Mouse (Mus musculus): ENCODE results near the gene Alox5. TPM values are rescaled to one million over a fixed set of nuclear protein-coding genes. Genes with fewer than 3 reads are reported as not detected.

Gene Alox5
- polyA plus RNA-seq, 1 experiment from 2014 or later, result 0.78 TPM

DNA sequence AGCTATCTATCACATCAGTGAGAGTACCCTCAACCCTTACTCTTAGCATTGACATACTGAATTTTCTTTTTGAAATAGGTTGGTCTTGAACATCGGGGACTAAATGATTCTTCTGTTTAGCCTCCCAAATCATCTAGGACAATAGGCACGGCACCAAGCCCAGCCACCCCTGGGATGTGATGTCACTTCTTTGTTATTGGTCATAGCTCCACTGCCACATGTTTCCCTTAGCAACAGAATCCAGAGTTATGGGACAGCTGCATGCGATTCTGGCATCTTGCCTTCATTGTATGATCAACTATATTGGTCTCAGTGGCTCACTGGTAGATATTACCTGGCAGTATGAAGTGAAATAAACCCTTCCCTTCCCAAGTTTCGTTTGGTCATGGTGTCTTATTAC, 20.5 kb downstream of the Alox5 start:
- no peak for DNase-seq (ENCODE audit: extremely low spot score, low spot score)
- Histone ChIP-seq H3K36me3 (replicated peaks) (no peaks in the 10 kb centered on the region), H3K27ac (no peak overlapping the region), H3K4me1 (no peaks in the 10 kb centered on the region), H3K27me3 (ENCODE audit: poor library complexity, severe bottlenecking) (no peaks in the 10 kb centered on the region), H3K4me3 (no peak overlapping the region), H3K9me3 (no peaks in the 10 kb centered on the region)
- WGBS, result 80% methylated on average over 4 of the region's 4 CpGs

DNA sequence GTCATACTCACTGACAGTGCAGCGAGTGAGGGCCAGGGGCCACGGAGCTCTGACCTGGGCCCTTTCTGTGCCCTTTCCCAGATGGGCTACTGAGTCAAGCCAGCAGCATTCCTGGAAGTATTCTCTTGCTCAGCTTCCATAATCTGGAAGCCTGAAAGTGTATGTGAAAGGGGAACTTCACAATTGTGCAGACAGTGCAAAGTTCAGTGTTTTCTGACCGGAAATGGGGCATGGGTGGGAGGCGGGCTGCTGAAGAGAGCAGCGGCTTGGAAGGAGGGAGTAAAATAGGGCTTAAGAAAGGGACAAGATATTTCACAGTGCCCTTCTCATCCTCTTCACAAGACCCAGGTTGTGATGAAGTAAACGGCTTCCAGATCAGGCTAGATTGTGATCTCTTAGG, 21.4 kb downstream of the Alox5 start:
- 89% methylated on average over 6 of the region's 6 CpGs for WGBS

DNA sequence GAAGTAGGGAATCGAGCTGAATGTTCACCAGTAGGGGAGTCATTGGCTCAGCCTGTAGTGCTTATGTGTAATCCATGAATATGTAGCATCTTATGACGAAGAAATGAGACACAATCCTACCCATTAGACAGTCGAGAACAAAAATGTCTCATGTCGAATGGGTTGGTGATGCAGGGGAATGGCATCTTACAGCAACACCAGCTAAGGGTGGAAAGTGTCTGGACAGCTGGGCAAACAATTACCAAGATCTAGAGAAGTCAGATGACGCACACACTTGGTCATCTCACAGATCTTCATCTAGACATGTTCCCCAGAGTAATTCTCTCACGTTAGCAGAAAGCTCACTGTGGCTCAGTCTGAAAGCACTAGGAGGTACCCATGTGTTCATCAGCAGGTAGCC, 22.1 kb downstream of the Alox5 start:
- 85% methylated on average over 6 of the region's 6 CpGs for WGBS
- no peaks in the 10 kb centered on the region for H3K27me3 ChIP-seq (ENCODE audit: poor library complexity, severe bottlenecking)
- no peaks in the 10 kb centered on the region for H3K9me3 ChIP-seq
- no peak overlapping the region for H3K4me3 ChIP-seq
- H3K4me1 ChIP-seq, result no peaks in the 10 kb centered on the region
- no peak for DNase-seq (ENCODE audit: extremely low spot score, low spot score)
- no peaks in the 10 kb centered on the region for H3K36me3 ChIP-seq (replicated peaks)
- no peak overlapping the region for H3K27ac ChIP-seq

More for the DNA sequence above, 21.4 kb downstream of the Alox5 start:
- H3K4me1 ChIP-seq, result no peaks in the 10 kb centered on the region
- H3K9me3 ChIP-seq, result no peaks in the 10 kb centered on the region
- no peak for DNase-seq (ENCODE audit: extremely low spot score, low spot score)
- no peaks in the 10 kb centered on the region for H3K36me3 ChIP-seq (replicated peaks)
- no peaks in the 10 kb centered on the region for H3K27me3 ChIP-seq (ENCODE audit: poor library complexity, severe bottlenecking)
- H3K4me3 ChIP-seq, result no peak overlapping the region
- H3K27ac ChIP-seq, result no peak overlapping the region

DNA sequence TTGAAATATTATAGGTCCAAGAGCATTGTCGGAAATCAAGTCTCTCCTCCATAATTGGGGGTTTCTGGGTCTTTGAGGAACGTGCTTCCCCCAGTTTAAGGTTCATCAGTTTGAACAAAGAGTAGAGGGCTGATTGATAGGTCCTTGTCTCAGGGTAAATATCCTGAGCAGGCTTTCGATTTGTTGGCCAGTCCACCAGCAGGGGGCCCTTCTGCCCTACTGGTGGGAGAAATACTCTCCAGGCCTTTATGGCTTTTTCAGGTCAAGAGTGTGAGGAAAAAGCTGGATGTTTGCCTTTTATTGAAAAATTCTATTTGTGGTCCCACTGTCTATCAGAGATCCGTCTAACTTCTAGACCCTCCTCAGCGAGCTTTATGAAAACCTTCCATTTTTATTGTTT, 32.7 kb downstream of the Alox5 start:
- no peak for DNase-seq (ENCODE audit: extremely low spot score, low spot score)
- Histone ChIP-seq H3K4me3 (no peak overlapping the region), H3K27ac (no peak overlapping the region), H3K36me3 (replicated peaks) (no peaks in the 10 kb centered on the region), H3K4me1 (no peaks in the 10 kb centered on the region), H3K27me3 (ENCODE audit: poor library complexity, severe bottlenecking) (no peaks in the 10 kb centered on the region), H3K9me3 (peaks cover 7% of the 10 kb centered on the region)
- 73% methylated on average over 5 of the region's 5 CpGs for WGBS

DNA sequence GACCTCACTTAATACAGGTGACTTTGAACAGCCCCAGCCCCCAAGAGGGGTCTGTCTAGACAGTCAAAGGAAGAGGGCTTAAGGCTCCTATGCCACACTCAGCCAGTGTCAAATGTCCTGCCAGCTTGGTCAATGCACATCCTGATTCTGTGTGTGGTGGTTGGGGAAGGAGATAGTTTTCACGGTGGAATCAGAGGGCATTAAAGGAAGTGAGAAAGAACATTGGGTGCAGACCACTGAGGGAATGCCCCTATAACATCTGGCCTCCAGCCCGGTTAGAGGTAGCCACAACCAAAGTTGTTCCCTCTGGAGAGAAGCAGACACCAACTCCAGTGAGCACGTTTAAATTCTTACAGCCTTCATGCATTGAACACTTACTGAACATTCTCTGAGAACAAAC, 33.4 kb downstream of the Alox5 start:
- Histone ChIP-seq H3K27ac (no peak overlapping the region), H3K4me3 (no peak overlapping the region), H3K9me3 (peaks cover 7% of the 10 kb centered on the region), H3K27me3 (ENCODE audit: poor library complexity, severe bottlenecking) (no peaks in the 10 kb centered on the region), H3K4me1 (no peaks in the 10 kb centered on the region), H3K36me3 (replicated peaks) (no peaks in the 10 kb centered on the region)
- WGBS, result 88% methylated on average over 3 of the region's 3 CpGs
- no peak for DNase-seq (ENCODE audit: extremely low spot score, low spot score)

DNA sequence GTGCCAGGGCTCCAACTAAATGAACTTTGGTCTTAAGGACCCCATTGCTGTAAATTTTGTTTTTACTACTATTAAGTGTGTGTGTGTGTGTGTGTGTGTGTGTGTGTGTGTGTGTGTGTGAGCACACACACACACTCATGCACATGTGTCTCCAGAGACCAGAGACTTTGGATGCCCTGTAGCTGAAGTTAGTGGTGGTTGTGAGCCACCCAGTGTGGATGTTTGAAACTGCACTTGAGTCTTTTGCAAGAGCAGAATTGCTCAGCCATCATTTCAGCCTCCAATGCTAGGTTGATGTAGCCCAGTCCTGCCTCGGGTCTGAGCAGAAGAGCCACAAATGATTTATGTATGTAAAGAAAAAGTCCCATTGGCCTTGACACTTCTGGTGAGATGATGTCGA, 37.3 kb downstream of the Alox5 start:
- Histone ChIP-seq H3K4me1 (peaks cover 3% of the 10 kb centered on the region), H3K9me3 (no peaks in the 10 kb centered on the region), H3K4me3 (no peak overlapping the region), H3K27me3 (ENCODE audit: poor library complexity, severe bottlenecking) (no peaks in the 10 kb centered on the region), H3K27ac (no peak overlapping the region), H3K36me3 (replicated peaks) (no peaks in the 10 kb centered on the region)
- DNase-seq (ENCODE audit: extremely low spot score, low spot score), result no peak
- WGBS, result 74% methylated on average over 2 of the region's 2 CpGs

DNA sequence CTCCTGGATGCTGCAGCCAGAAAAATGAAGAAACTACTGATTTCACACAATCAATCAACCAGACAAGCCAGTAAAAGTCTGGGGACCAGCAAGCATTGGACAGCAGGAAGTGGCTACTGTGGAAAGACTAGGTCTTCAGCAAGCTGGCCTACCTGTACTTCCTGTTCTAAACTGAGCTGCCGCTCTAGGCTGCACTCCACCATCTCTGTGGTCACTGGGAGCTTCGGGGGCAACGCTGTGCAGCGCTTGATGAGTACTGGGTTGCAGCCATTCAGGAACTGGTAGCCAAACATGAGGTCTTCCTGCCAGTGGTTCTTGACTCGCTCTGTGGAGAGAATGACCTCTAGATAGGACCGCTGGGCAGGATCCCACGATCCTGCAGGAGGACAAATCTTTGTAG, 38.0 kb downstream of the Alox5 start:
- Histone ChIP-seq H3K36me3 (replicated peaks) (no peaks in the 10 kb centered on the region), H3K27ac (no peak overlapping the region), H3K27me3 (ENCODE audit: poor library complexity, severe bottlenecking) (no peaks in the 10 kb centered on the region), H3K9me3 (no peaks in the 10 kb centered on the region), H3K4me3 (no peak overlapping the region), H3K4me1 (peaks cover 7% of the 10 kb centered on the region)
- 92% methylated on average over 7 of the region's 7 CpGs for WGBS
- no peak for DNase-seq (ENCODE audit: extremely low spot score, low spot score)

DNA sequence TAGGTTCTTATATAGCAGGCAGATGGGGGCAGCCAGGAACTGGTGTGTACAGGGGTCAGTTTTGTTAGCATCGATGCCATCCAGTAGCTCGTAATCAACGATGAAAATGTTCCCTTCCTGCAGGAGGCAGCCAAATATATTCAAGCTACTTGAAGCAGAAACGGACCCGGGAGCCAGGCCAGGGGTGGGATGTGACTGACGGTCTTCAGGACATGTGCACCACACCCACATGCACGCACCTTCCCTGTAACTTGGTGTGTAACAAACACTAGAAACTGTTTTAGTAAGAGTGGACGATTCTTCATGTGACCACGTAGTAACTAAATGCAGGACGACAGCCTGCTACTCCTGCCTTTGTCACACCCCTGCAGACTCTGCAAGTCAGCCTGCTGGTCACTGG, 40.7 kb downstream of the Alox5 start:
- Histone ChIP-seq H3K27me3 (ENCODE audit: poor library complexity, severe bottlenecking) (no peaks in the 10 kb centered on the region), H3K9me3 (no peaks in the 10 kb centered on the region), H3K27ac (no peak overlapping the region), H3K36me3 (replicated peaks) (no peaks in the 10 kb centered on the region), H3K4me1 (peaks cover 7% of the 10 kb centered on the region), H3K4me3 (no peak overlapping the region)
- 90% methylated on average over 10 of the region's 10 CpGs for WGBS
- no peak for DNase-seq (ENCODE audit: extremely low spot score, low spot score)

DNA sequence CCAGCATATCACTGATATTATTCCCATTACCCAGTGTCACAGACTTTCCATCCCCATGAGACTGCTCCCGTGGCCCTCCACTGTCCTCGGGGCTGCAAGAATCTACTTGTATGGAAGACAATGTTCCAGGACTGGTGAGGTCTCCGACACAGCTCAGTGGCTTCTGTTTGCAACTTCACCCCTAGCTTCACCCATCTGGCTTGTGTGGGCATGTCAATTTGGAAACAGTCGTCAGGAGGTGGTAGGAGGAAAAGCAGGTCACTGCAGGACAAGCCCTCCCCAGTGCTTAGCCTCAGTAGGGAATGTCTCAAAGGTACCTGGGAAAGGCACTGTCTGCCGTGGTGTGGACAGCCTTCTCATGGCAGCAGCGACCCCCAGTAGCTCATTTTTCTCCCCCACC, 41.3 kb downstream of the Alox5 start:
- no peaks in the 10 kb centered on the region for H3K9me3 ChIP-seq
- H3K4me1 ChIP-seq, result peaks cover 7% of the 10 kb centered on the region
- H3K4me3 ChIP-seq, result no peak overlapping the region
- no peaks in the 10 kb centered on the region for H3K36me3 ChIP-seq (replicated peaks)
- H3K27me3 ChIP-seq (ENCODE audit: poor library complexity, severe bottlenecking), result no peaks in the 10 kb centered on the region
- no peak for DNase-seq (ENCODE audit: extremely low spot score, low spot score)
- no peak overlapping the region for H3K27ac ChIP-seq
- 77% methylated on average over 6 of the region's 6 CpGs for WGBS

DNA sequence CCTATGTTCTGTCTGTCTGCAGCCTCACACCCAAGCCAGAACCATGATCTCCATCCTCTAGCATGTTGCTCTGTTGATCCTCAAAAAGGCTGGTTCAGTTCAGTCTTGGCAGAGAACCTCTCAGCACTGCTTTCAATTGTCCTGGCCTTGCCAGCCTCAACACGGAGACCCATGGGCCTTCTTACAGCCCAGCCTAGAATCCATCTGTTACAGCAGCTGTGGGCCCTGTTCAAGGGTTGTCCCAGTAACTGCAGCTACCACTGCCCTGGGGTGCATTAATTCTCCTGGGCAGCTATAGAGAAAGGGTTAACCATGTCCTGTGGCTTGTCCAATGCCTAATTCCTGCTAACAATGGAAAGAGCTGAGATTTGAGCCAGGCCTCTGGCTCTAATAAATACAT, 42.5 kb downstream of the Alox5 start:
- Histone ChIP-seq H3K4me1 (peaks cover 7% of the 10 kb centered on the region), H3K36me3 (replicated peaks) (no peaks in the 10 kb centered on the region), H3K27ac (no peak overlapping the region), H3K4me3 (no peak overlapping the region), H3K27me3 (ENCODE audit: poor library complexity, severe bottlenecking) (no peaks in the 10 kb centered on the region), H3K9me3 (no peaks in the 10 kb centered on the region)
- DNase-seq (ENCODE audit: extremely low spot score, low spot score), result no peak
- WGBS, result 79% methylated on average over 1 of the region's 1 CpGs

DNA sequence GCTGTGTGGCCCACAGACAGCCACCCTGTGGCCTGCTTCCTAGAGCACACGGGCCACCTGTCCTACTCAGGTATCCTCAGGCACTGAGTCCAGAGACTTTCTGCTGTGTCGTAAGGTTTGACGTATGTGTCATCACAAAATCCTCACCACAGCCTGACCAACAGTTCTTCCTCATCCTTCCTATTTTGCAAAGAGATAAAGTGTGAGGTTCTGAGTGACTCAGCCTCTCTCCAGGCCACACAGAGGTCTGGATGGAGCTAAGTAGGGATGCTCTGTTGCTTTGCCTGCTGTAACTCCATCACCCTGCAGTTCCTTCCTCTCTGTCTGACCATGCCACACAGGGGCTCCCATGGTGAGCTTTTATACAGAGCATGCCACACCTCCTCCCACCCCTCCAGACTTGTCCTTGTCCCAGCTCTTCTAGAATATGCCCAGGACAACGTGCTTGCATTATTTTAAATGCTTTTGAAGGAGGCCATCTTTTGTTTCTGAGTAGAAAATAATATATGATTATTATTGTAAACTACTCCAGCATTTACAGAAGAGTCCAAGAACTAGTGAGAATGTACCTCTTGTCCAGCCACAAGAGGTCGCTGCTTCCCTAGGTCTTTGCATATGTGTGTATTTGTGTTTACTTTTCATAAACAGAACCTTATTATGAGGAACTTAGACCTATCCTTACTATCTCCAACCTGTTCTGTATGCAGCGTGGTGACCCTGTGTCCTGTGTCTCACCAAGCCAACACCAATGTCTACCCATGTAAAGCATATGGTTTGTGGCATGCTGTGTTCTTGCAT, 43.3 kb downstream of the Alox5 start:
- Histone ChIP-seq H3K27ac (no peak overlapping the region), H3K4me3 (no peak overlapping the region), H3K9me3 (no peaks in the 10 kb centered on the region), H3K36me3 (replicated peaks) (no peaks in the 10 kb centered on the region), H3K4me1 (peaks cover 7% of the 10 kb centered on the region), H3K27me3 (ENCODE audit: poor library complexity, severe bottlenecking) (no peaks in the 10 kb centered on the region)
- DNase-seq (ENCODE audit: extremely low spot score, low spot score), result no peak
- WGBS, result 66% methylated on average over 6 of the region's 6 CpGs

DNA sequence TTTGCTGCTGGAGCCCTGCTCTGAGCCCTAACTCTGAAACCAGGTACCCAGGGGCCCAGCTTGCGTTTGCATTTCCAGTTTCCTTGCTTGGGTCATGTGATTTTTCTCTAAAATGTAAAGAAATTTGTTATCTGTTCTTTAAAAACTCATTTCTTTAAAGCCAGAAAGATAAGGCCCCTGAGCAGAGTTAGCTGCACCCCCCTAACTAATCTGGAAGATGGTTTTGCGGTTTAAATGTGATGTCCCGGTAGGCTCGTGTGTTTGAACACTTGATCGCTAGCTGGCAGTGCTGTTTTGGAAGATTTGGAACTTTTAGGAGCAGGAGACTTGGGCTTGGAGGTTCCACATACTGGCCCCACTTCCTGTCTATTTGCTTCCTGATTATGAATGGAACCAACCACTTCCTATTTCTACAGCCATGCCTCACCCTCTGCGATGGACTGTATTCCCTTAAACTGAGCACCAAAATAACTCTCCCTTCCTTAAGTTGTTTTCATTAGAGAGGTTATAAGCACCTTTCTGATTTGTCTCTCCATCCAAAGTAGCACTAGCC, 44.9 kb downstream of the Alox5 start:
- H3K4me1 ChIP-seq, result peaks cover 7% of the 10 kb centered on the region
- DNase-seq (ENCODE audit: extremely low spot score, low spot score), result no peak
- H3K9me3 ChIP-seq, result no peaks in the 10 kb centered on the region
- H3K36me3 ChIP-seq (replicated peaks), result peaks cover 4% of the 10 kb centered on the region; the same call in 1 of the 2 replicates
- no peak overlapping the region for H3K4me3 ChIP-seq
- no peak overlapping the region for H3K27ac ChIP-seq
- H3K27me3 ChIP-seq (ENCODE audit: poor library complexity, severe bottlenecking), result no peaks in the 10 kb centered on the region
- WGBS, result 89% methylated on average over 6 of the region's 6 CpGs

DNA sequence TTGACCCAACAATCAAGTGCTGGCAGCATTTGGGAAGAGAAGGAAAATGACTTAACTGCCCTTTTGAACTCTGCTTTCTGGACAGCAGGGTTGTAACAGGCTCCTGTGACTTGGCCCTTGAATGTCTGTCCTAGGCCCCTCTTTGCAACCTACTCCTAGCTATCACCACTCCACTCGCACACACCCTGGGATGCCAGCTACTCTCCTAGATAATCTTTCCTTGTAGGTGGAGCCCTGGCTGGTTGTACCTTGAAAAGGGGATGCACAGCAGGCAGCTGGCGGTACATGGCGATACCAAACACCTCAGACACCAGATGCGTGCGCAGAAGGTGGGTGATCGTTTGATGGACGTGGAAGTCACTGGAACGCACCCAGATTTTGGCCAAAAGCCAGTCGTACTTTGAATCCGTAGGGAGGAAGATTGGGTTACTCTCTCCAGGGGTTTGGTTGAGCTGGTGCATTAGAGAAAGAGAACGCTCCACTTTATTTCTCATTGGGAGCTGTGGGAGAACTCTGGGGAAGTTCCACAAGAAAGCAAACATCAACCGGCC, 45.8 kb downstream of the Alox5 start:
- Histone ChIP-seq H3K9me3 (no peaks in the 10 kb centered on the region), H3K4me1 (peaks cover 7% of the 10 kb centered on the region), H3K27ac (no peak overlapping the region), H3K4me3 (no peak overlapping the region), H3K36me3 (replicated peaks) (peaks cover 12% of the 10 kb centered on the region), H3K27me3 (ENCODE audit: poor library complexity, severe bottlenecking) (no peaks in the 10 kb centered on the region)
- no peak for DNase-seq (ENCODE audit: extremely low spot score, low spot score)
- 92% methylated on average over 12 of the region's 12 CpGs for WGBS

Data from forebrain, embryonic 10.5 days (tissue).